Mouse (Mus musculus): ENCODE results near the gene Robo2.

Gene Robo2

DNA sequence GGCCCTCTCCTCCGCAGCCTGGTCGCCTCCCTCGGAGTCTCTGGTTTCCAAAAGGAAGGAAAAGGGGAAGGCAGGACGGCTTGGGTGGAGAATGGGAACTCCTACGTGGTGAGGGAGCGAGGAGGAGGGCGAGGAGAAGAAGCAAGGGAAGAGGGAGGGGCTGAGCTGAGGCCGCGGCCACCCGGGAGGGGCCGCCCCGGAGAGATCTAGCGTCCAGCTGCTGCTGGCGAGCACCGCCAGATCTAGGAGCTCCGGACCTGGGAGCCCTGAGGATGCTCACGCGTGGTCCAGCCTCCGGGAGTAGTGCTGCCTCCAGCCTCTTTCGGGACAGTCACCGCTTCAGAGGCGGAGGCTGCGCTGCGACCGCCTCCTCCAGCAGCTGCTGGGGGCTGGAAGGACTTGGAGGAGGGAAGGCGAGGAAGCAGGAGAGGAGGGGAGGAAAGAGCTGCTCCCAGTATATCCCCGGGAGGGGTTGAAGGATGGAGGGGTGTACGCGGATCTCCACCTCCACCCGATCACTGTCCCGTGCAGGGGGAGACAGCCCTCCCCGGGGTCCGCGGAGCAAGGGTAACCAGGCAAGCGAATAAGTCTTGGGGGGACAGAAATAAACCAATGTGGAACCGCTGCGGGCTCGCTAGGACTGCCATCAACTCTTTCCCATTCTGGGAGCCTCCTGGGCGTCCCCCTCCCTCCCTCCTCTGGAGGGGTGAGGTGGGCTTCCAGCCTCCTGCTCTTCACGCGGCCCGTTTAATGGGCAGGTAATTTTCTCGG lies at the start of gene Robo2:
Robo2 (minus strand) TSS at position 345 of the 771 bp plus-strand sequence.
- DNase-seq (ENCODE audit: low read depth, low spot score) = no peak

DNA sequence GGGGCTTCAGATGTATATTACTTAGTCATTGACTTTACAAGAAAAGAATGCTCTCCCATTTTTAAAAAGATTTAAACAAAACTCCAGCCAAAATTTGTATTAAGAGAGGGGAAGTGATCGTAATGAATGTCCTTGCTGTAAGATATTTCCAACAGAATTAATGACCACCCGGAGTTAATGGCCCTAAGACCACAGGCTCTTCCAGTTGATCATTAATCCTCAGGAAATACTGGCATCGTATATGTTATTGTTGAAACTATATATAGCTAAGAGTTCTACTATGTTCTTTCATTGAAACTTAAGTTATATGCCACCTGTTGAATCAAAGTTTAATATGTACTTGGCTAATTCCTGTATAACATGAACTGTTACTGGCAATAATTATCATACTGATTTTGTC lies 46.5 kb upstream of the Robo2 start:
- no peak for DNase-seq (ENCODE audit: low read depth, low spot score)

DNA sequence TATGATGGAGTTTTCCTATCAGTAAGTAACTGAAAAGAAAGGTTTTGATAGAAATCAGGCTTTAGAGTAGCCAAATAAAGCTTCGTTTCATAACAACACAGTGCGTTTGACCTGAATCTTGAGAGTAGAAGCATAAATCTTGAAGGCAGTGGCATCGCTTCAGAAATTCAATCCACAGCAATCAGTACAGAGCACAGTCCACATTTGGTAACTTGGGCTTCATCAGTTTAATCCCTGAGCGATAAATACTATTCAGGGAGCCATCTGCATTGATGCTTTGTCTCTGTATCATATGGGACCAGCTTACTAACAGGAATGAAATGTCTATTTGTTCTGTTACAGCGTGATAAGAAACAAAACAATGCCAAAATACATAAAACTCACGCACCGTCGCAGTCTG lies 46.1 kb upstream of the Robo2 start:
- no peak for DNase-seq (ENCODE audit: low read depth, low spot score)

GRCm38 (mm10) chr16:74456808-74457470 lies 45.3 kb upstream of the Robo2 start:
- DNase-seq (ENCODE audit: low read depth, low spot score) = no peak

DNA sequence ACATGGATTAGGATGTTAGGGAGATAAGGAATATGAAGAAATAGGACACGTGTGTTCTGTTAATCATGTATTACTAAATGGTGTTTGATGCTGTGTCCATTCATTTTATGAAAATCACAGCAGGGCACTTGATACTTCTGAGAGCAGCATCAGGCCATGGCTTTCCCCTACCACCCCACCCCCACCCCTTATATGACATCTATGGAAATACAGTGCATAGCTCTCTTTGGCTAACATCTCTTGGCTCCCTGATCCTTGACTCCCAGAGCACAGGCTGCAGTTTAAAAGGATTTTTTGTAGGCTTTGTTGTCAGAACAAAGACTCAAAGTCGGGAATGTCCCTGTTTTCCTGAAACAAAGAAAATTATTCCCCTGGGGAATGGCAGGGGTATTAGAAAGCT lies 43.6 kb upstream of the Robo2 start:
- no peak for DNase-seq (ENCODE audit: low read depth, low spot score)

DNA sequence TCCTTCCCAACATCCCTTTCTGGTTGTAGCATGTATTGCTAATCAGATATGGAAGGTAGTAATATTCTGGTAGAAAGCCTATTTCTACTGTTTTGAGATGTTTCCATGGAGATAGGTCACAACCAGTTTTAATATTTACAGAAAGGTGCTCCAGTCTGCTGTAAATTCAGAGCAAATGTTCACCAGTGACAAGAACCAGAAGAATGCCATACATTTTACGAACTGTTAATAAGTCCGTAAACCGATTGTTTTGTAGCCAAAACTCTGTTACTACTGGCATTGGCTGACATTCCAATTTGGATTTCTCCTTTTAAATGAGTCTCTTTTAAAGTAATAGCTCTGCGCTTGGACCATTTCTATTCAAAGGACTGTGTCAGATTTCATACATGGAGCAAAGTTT lies 36.4 kb upstream of the Robo2 start:
- no peak for DNase-seq (ENCODE audit: low read depth, low spot score)

DNA sequence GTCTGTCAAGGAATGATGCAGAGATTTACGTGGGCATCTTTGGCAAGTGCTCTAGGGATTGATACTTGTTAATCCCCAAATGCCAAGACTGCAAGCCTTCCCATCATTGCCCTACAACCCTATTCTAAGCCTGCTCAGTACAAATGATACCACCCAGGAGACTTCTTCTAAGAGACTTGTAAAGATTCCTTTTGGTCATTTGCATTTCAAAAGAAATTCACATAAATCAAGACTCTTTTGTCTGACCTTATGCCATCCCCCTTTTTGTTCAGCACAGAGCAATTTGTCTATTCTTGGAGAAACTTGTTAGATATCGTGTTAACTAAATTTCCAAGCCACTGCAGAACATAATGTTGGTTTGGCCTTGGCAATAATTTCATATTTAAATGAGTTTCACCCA lies 15.4 kb upstream of the Robo2 start:
- DNase-seq (ENCODE audit: low read depth, low spot score) = no peak

- no peak for DNase-seq (ENCODE audit: low read depth, low spot score)
Observed at GRCm38 (mm10) chr16:74420324-74420723, 8.7 kb upstream of the Robo2 start.

GRCm38 (mm10) chr16:74412471-74413291 lies 1.1 kb upstream of the Robo2 start:
- no peak for DNase-seq (ENCODE audit: low read depth, low spot score)

DNA sequence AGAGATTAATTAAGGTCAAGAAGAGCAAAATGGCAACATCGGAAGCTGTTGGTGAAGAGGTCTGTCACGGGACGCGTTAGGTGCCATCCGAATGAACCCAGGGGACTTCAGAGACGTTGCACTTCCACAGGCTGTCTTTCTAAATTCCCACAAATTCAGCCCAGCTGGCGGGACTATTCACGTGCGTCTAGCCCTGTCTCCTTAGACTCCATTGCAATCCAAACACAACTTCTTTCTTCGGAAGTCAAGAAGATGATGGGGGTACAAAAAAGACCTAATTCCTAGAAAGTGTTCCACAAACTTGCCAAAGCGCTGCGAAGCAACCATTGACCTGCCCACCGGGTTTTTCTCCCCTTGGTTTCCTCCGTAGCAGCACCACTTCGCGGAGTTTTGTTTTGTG lies 604 bp downstream of the Robo2 start:
- DNase-seq (ENCODE audit: low read depth, low spot score) = no peak

DNA sequence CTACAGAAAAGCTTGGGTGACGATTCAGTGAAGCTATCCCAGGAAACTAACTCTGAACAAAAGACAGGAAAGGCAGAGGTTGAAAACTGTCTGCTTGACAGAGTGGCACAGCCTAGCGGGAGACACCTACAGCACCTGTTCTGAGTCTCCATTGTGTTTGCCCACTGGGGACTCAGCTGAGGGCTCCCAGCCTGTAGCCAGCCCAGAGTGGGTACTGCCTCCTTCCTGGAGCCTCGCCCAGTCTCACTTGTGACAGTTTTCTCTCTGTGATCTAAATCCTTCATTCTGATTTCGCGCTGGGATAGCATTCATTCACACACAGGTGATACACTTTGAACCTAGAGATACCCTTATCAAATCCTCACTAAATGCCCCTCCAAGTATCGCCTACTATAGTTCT lies 1.5 kb downstream of the Robo2 start:
- no peak for DNase-seq (ENCODE audit: low read depth, low spot score)

DNA sequence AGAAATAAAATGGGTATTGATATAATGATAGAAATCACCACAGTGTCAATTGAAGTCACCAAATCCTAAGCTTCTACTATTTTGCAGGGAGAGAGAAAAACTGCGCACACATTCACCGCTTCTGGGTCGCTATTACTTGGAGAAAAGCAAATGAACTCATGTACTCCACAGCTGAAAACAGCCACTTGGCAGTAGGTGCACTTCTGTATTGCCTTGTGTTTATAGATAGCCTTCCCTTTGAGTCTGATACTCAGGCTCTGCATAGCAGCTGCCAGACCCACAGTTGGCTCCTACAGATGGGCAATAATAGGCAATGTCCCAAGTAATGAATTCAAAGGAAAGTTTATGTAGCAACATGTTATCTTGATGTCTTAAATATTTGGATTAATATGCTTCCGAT lies 2.1 kb downstream of the Robo2 start:
- DNase-seq (ENCODE audit: low read depth, low spot score) = no peak

GRCm38 (mm10) chr16:74408566-74408965 lies 3.1 kb downstream of the Robo2 start:
- DNase-seq (ENCODE audit: low read depth, low spot score) = no peak

DNA sequence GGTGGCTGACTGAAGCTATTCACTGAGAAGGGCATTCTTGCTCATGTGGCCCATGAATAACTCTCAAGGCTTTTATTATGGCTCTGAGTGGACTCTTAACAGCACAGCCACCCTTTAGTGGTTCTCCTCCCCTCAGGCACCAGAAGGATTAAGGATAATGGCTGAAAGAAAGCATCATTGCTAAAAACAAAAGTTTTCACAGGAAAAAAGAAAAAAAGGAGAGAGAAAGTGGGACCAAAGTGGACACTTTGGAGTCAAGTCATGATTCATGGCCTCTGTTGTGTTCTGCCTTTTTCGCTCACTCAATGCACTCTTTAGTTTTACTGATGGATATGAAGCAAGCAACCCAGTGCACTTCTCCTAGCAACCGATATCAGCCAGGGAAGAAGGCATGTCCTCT lies 14.3 kb downstream of the Robo2 start:
- DNase-seq (ENCODE audit: low read depth, low spot score) = no peak

DNA sequence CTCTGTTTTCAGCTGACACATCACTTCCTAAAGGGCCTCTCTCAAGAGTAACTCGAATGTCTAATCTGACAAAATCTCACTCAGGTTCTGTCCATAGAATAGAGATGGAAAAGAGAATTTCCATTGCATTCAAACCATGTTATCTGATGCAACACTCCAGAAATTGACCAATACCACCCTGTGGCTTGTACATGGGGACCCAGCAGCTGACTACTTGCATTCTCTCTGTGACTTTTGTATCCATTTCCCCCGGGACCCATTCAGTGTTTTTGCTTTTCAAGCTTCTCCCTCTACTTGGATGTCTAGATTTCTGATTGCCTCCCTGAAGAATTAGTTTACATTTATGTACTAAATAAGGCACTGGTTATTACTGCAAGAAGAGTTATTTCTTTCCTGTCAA lies 15.9 kb downstream of the Robo2 start:
- no peak for DNase-seq (ENCODE audit: low read depth, low spot score)

- DNase-seq (ENCODE audit: low read depth, low spot score) = no peak
Observed at GRCm38 (mm10) chr16:74379458-74379857, 32.2 kb downstream of the Robo2 start.

DNA sequence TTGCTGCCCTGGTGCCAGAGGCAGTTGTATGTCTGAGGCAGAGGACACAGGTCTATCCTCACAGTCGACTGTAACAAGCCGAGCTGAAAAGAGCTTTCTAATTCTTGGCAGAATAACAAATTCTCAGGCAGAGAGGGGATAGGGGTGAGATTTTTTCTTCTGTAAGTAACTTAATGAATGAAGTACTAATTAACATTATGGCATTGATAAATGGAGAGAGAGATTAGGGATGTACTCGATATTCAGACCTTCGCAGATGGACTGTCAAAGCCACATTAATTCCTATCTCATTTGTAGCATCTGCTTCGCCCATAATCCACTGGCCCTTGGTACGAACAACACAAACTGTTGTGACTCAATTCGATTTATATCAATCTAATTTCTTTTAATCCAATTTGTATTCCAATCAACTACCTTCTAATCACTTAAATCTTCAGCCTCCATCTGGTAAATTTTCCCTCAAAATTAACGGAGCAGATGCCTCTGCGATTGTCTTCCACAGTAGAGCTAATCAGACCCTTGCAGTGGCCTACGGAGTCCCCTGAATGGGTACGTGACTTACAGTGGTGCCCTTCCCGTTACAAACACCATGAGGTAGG lies 36.2 kb downstream of the Robo2 start:
- DNase-seq (ENCODE audit: low read depth, low spot score) = no peak

GRCm38 (mm10) chr16:74374540-74374939 lies 37.1 kb downstream of the Robo2 start:
- DNase-seq (ENCODE audit: low read depth, low spot score) = no peak

DNA sequence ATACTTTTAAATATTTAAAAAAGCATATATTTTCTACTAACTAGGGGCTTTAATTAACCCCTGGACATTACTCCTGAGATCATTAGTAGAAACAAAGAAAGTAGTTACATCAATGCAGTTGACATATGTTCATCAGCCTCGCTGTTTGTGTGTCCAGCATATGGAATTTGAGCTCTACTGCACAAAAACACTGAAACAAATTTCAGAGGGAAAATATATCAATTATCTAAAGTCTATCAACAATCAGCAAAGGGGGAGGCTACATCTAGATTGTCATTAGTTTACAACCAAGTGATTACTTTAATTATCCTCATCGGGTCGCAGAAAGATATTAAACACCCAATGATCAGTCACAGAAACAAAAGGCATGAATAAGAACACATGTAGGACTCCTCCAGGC lies 38.2 kb downstream of the Robo2 start:
- no peak for DNase-seq (ENCODE audit: low read depth, low spot score)

DNA sequence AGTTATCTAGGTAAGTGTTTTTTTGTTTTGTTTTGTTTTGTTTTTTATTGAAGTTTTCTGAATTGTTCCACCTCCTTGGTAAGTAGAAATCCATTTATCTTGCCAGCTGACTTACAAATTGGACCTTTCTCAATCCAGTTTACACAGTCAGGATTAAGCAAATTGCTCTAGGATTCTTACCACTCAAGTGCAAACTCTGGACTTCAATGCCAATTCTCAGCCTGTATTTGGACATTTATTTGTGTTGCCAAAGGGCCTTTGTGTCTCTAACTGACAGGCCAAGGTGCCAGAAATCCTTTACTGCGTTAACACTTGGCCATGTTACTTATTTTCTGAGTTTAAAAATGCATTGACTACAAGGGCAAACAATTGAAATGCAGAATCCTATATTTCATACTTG lies 38.7 kb downstream of the Robo2 start:
- no peak for DNase-seq (ENCODE audit: low read depth, low spot score)

DNA sequence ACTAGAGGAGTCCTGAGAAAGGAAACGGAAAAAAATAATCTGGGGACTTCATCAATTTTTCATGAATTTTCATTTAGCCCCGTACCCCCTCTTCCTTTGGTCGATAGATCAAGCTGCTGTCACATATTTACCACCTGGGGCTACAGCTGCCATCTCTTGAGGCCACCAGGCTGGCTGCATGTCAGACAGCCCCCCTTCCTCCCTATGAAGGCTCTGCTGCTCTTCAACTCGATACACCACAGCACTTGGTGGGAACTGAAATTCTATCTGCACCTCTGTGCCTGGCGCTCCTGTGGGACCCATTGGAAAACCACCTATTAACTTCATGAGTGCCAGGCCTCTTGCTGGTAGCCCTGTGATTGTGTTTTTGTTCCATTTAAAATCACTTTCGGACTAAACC lies 63.2 kb downstream of the Robo2 start:
- no peak for DNase-seq (ENCODE audit: low read depth, low spot score)

DNA sequence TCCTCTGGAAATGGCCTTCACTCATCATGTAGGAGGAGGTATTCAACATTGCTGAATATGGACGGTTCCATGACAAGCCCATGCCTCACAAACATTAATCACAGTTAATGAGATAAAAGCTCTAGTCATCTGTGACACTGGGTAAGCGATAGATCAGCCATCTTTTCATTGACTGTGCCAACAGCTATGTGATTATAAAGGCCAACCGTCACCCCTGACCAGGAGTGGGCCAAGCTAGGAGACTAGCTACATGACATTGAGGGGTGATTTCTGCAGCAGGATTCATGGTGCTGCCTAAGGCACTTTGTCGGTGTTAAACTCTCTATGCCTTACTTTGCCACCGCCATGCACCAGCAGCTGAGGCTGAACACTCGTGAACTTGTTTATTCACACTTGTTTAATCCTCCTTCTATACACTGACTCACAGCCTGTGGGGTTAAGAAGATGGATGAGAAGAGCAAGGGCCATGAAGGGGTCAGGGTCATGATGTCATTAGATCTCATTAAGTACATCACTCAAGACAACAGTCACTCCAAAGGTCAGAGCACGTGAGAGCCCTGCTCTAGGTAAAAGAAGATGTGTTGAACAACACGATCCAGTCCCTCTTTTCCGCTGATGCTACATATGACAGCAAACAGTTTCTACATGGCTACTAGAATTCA lies 72.5 kb downstream of the Robo2 start:
- DNase-seq (ENCODE audit: low read depth, low spot score) = no peak

All from A20 (cell line).